Mouse (Mus musculus) heart, postnatal 0 days (tissue): ENCODE results near the gene Tfcp2l1.

Experiments used
- CTCF ChIP-seq: IDR thresholded peaks from 2 replicates; pipeline ENCODE4 v1.5.1; 2016; ENCODE audit warnings: antibody characterized with exemption, control low read depth, low read depth
- EP300 ChIP-seq: IDR thresholded peaks from 2 replicates; pipeline ENCODE4 v1.6.1; 2016; ENCODE audit warnings: antibody characterized with exemption, low read depth

GRCm38 (mm10) chr1:118658716-118659115, 31.0 kb downstream of the Tfcp2l1 start:
- no peak for TF ChIP-seq CTCF
- TF ChIP-seq EP300: no peak
